Mouse (Mus musculus): ENCODE measurements around the gene Siae.

DNA sequence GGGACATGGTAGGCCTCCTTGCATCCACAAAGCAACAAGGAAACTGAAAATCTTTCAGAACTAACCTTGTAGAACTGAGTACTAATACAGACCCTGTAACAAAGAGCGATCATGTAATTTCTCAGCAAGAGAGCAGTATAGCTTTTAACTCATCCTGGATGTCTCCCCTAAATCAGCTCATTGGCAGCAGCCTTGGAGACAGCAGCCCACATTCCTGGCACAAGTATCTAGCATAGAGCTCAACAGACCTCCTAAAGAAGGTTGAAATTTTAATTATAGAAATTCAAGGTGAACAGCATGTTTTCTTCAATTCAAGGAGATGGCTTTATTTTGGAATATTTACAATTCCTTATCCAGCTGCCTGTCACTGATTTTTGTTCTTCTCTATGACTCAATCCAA is 125.6 kb downstream of the Siae start:
- no peak for TF ChIP-seq CTCF (IDR thresholded peaks at IDR 0.05; ENCODE audit: control insufficient read depth, insufficient read depth, low read length)
- no peak for TF ChIP-seq POLR2A (IDR thresholded peaks at IDR 0.05; ENCODE audit: borderline replicate concordance, control insufficient read depth, low read depth, low read length)

All from bone marrow, adult 2 months (tissue).